Mouse (Mus musculus): ENCODE results near the gene Trim9. TPM values are rescaled to one million over a fixed set of nuclear protein-coding genes. Genes with fewer than 3 reads are reported as not detected.

The Trim9 gene
- polyA plus RNA-seq, 1 experiment from 2014 or later: 0.32 TPM

- no peaks in the 10 kb centered on the region for H3K36me3 ChIP-seq (ENCODE audit: control insufficient read depth, insufficient read depth, low read length)
- no peak overlapping the region for H3K4me2 ChIP-seq (replicated peaks; ENCODE audit: low read depth)
- DNase-seq (ENCODE audit: low spot score): no peak
- H3K4me3 ChIP-seq (ENCODE audit: low read depth, low read length): no peak overlapping the region
- H3K27ac ChIP-seq (replicated peaks): no peak overlapping the region
- TF ChIP-seq EP300 (optimal IDR thresholded peaks at IDR 0.05) (no peak), CTCF (IDR thresholded peaks at IDR 0.05; ENCODE audit: low read depth) (no peak)
- ATAC-seq (ENCODE audit: low FRiP score, low TSS enrichment): no peak
- 65% methylated on average over 9 of the region's 9 CpGs for WGBS
- no peaks in the 10 kb centered on the region for H3K27me3 ChIP-seq (ENCODE audit: control insufficient read depth, insufficient read depth, low read length)
- no peaks in the 10 kb centered on the region for H3K9me3 ChIP-seq (ENCODE audit: control insufficient read depth, low read length)
- no peak overlapping the region for H3K9ac ChIP-seq (ENCODE audit: low read length)
- no peaks in the 10 kb centered on the region for H3K4me1 ChIP-seq (replicated peaks; ENCODE audit: control insufficient read depth, insufficient read depth)
Observed at GRCm38 (mm10) chr12:70368820-70369219, 21.4 kb upstream of the Trim9 start.

- peak; percentile 17; the same call in 1 of the 2 replicates for TF ChIP-seq CTCF (IDR thresholded peaks at IDR 0.05; ENCODE audit: low read depth)
- TF ChIP-seq EP300 (optimal IDR thresholded peaks at IDR 0.05): no peak
- peak; percentile 21 for DNase-seq (ENCODE audit: low spot score)
- no peaks in the 10 kb centered on the region for H3K9me3 ChIP-seq (ENCODE audit: control insufficient read depth, low read length)
- H3K4me3 ChIP-seq (ENCODE audit: low read depth, low read length): no peak overlapping the region
- ATAC-seq (ENCODE audit: low FRiP score, low TSS enrichment): peak; percentile 45
- H3K4me2 ChIP-seq (replicated peaks; ENCODE audit: low read depth): no peak overlapping the region
- 0 out of 2 replicates have a peak overlapping the region, but pooled peaks have one; percentile 27 for H3K9ac ChIP-seq (ENCODE audit: low read length)
- no peaks in the 10 kb centered on the region for H3K4me1 ChIP-seq (replicated peaks; ENCODE audit: control insufficient read depth, insufficient read depth)
- H3K27ac ChIP-seq (replicated peaks): no peak overlapping the region
- 47% methylated on average over 19 of the region's 19 CpGs for WGBS
- no peaks in the 10 kb centered on the region for H3K36me3 ChIP-seq (ENCODE audit: control insufficient read depth, insufficient read depth, low read length)
- no peaks in the 10 kb centered on the region for H3K27me3 ChIP-seq (ENCODE audit: control insufficient read depth, insufficient read depth, low read length)
Observed at GRCm38 (mm10) chr12:70367326-70368248, 20.2 kb upstream of the Trim9 start.

GRCm38 (mm10) chr12:70363016-70363415, 15.6 kb upstream of the Trim9 start:
- Histone ChIP-seq H3K9ac (ENCODE audit: low read length) (no peak overlapping the region), H3K9me3 (ENCODE audit: control insufficient read depth, low read length) (no peaks in the 10 kb centered on the region), H3K4me2 (replicated peaks; ENCODE audit: low read depth) (no peak overlapping the region), H3K4me3 (ENCODE audit: low read depth, low read length) (no peak overlapping the region), H3K4me1 (replicated peaks; ENCODE audit: control insufficient read depth, insufficient read depth) (no peaks in the 10 kb centered on the region), H3K36me3 (ENCODE audit: control insufficient read depth, insufficient read depth, low read length) (no peaks in the 10 kb centered on the region), H3K27me3 (ENCODE audit: control insufficient read depth, insufficient read depth, low read length) (no peaks in the 10 kb centered on the region), H3K27ac (replicated peaks) (no peak overlapping the region)
- TF ChIP-seq CTCF (IDR thresholded peaks at IDR 0.05; ENCODE audit: low read depth) (no peak), EP300 (optimal IDR thresholded peaks at IDR 0.05) (no peak)
- ATAC-seq (ENCODE audit: low FRiP score, low TSS enrichment): no peak
- DNase-seq (ENCODE audit: low spot score): no peak
- 19% methylated on average over 4 of the region's 4 CpGs for WGBS

DNA sequence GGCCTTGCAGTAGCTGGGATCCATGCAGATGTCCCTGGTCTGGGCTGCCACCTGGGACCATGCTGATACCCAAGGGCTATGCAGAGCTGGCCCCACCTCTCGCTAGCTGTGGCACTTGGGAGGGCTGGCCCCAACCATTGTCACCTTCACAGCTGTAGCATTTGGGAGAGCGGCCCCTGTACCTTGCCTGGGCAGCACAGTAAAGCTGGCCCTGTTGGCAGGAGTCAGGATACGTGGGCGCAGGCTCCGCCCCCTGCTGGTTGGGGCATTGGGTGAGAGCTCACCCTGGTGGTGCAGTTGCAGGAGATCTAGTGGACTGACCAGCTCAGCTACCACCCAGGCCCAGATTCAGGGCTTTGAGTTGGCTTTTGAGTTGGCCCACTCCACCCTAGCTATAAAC, 12.9 kb upstream of the Trim9 start:
- no peaks in the 10 kb centered on the region for H3K4me1 ChIP-seq (replicated peaks; ENCODE audit: control insufficient read depth, insufficient read depth)
- H3K4me2 ChIP-seq (replicated peaks; ENCODE audit: low read depth): no peak overlapping the region
- no peak overlapping the region for H3K4me3 ChIP-seq (ENCODE audit: low read depth, low read length)
- no peak overlapping the region for H3K27ac ChIP-seq (replicated peaks)
- no peaks in the 10 kb centered on the region for H3K9me3 ChIP-seq (ENCODE audit: control insufficient read depth, low read length)
- ATAC-seq (ENCODE audit: low FRiP score, low TSS enrichment): no peak
- no peaks in the 10 kb centered on the region for H3K27me3 ChIP-seq (ENCODE audit: control insufficient read depth, insufficient read depth, low read length)
- 83% methylated on average over 5 of the region's 5 CpGs for WGBS
- no peak overlapping the region for H3K9ac ChIP-seq (ENCODE audit: low read length)
- no peak for TF ChIP-seq EP300 (optimal IDR thresholded peaks at IDR 0.05)
- peak; percentile 46 for TF ChIP-seq CTCF (IDR thresholded peaks at IDR 0.05; ENCODE audit: low read depth)
- H3K36me3 ChIP-seq (ENCODE audit: control insufficient read depth, insufficient read depth, low read length): no peaks in the 10 kb centered on the region
- DNase-seq (ENCODE audit: low spot score): peak; percentile 23

DNA sequence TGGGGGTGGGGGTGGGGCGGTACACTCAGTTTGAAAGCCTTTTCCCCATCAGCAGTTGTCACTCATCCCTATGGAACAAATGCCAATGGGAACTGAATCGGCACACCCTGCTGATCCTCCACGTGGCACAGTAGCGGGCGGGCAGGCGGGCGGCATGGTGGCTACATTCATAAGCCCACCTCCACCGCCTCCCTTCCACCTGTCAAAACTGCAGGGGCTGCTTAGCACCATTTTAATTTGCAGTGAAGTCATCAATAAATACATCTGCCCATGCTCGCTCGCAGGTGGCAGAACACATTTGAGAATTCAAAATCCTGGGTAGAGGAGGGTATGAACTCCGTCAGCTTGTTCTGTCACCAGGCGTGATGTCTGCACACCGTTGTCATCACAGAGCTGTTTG, 12.0 kb upstream of the Trim9 start:
- no peak for ATAC-seq (ENCODE audit: low FRiP score, low TSS enrichment)
- Histone ChIP-seq H3K27ac (replicated peaks) (no peak overlapping the region), H3K36me3 (ENCODE audit: control insufficient read depth, insufficient read depth, low read length) (no peaks in the 10 kb centered on the region), H3K4me2 (replicated peaks; ENCODE audit: low read depth) (no peak overlapping the region), H3K27me3 (ENCODE audit: control insufficient read depth, insufficient read depth, low read length) (no peaks in the 10 kb centered on the region), H3K4me3 (ENCODE audit: low read depth, low read length) (no peak overlapping the region), H3K9me3 (ENCODE audit: control insufficient read depth, low read length) (no peaks in the 10 kb centered on the region), H3K9ac (ENCODE audit: low read length) (no peak overlapping the region), H3K4me1 (replicated peaks; ENCODE audit: control insufficient read depth, insufficient read depth) (no peaks in the 10 kb centered on the region)
- TF ChIP-seq CTCF (IDR thresholded peaks at IDR 0.05; ENCODE audit: low read depth) (no peak), EP300 (optimal IDR thresholded peaks at IDR 0.05) (no peak)
- no peak for DNase-seq (ENCODE audit: low spot score)
- WGBS: 81% methylated on average over 13 of the region's 13 CpGs

- H3K9ac ChIP-seq (ENCODE audit: low read length): no peak overlapping the region
- ATAC-seq (ENCODE audit: low FRiP score, low TSS enrichment): no peak
- H3K27ac ChIP-seq (replicated peaks): no peak overlapping the region
- no peak overlapping the region for H3K4me3 ChIP-seq (ENCODE audit: low read depth, low read length)
- DNase-seq (ENCODE audit: low spot score): no peak
- H3K36me3 ChIP-seq (ENCODE audit: control insufficient read depth, insufficient read depth, low read length): no peaks in the 10 kb centered on the region
- 80% methylated on average over 8 of the region's 8 CpGs for WGBS
- TF ChIP-seq EP300 (optimal IDR thresholded peaks at IDR 0.05) (no peak), CTCF (IDR thresholded peaks at IDR 0.05; ENCODE audit: low read depth) (no peak)
- H3K9me3 ChIP-seq (ENCODE audit: control insufficient read depth, low read length): no peaks in the 10 kb centered on the region
- no peaks in the 10 kb centered on the region for H3K4me1 ChIP-seq (replicated peaks; ENCODE audit: control insufficient read depth, insufficient read depth)
- H3K27me3 ChIP-seq (ENCODE audit: control insufficient read depth, insufficient read depth, low read length): no peaks in the 10 kb centered on the region
- H3K4me2 ChIP-seq (replicated peaks; ENCODE audit: low read depth): no peak overlapping the region
Observed at GRCm38 (mm10) chr12:70354926-70355325, 7.5 kb upstream of the Trim9 start.

Measured in stomach, postnatal 0 days (tissue).